Mouse (Mus musculus) neutrophil, adult 5-6 weeks (primary cell): Measurements from ENCODE around the gene Ints6. TPM values are rescaled to one million over a fixed set of nuclear protein-coding genes. Genes with fewer than 3 reads are reported as not detected.

Experiments used
- ATAC-seq: fragments of 151-379, 151-347 bp; 2 replicates; pipeline ENCODE4 v1.8.0; 2017; ENCODE audit warnings: mild to moderate bottlenecking, moderate TSS enrichment; ENCODE audit not compliant: insufficient number of reproducible peaks, poor library complexity, low FRiP score, severe bottlenecking; ENCODE audit errors: extremely low read depth
- total RNA-seq: library from RNA; stranded (forward); fragments of 200-1000 nt; gene quantifications from 2 replicates; pipeline ENCODE4 v1.2.3, GENCODE M21; 2017

Ints6 gene
- total RNA-seq, 1 experiment from 2014 or later = 153 TPM

GRCm38 (mm10) chr14:62639551-62639950 is 121.4 kb downstream of the Ints6 start:
- no peak for ATAC-seq

DNA sequence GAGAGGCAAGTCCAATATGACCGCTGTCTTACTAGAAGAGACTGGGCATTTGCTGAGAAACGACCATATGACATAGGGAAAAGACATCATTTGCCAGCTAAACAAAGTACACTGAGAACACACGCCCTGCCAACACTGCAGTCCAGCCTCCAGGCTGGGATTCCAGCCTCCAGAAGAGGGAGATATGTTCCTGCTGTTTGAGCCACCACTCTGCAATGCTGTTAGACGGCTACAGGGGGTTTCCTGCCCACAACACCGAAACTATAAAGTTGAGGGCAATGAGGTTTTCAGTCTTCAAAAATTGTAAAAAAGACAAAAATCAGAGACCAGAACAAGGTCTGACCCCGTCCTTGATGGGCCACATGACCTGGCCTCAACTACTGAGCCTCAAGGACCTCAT is 121.9 kb downstream of the Ints6 start:
- ATAC-seq = no peak

DNA sequence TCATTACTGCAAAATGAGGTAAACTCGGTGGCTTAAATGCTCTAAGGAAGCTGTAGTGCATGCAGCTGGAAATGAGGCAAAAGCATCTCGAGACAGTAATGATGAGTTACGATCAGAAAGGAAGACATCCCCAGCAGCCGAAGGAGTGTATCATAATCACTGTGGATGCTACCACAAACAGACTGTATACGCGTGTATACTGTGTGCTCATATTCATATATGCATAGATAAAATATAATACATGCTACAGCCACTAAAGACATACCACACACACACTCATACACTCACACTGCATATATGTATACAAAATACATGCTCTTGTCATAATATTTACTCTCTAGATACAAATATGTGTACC is 122.6 kb downstream of the Ints6 start:
- no peak for ATAC-seq

DNA sequence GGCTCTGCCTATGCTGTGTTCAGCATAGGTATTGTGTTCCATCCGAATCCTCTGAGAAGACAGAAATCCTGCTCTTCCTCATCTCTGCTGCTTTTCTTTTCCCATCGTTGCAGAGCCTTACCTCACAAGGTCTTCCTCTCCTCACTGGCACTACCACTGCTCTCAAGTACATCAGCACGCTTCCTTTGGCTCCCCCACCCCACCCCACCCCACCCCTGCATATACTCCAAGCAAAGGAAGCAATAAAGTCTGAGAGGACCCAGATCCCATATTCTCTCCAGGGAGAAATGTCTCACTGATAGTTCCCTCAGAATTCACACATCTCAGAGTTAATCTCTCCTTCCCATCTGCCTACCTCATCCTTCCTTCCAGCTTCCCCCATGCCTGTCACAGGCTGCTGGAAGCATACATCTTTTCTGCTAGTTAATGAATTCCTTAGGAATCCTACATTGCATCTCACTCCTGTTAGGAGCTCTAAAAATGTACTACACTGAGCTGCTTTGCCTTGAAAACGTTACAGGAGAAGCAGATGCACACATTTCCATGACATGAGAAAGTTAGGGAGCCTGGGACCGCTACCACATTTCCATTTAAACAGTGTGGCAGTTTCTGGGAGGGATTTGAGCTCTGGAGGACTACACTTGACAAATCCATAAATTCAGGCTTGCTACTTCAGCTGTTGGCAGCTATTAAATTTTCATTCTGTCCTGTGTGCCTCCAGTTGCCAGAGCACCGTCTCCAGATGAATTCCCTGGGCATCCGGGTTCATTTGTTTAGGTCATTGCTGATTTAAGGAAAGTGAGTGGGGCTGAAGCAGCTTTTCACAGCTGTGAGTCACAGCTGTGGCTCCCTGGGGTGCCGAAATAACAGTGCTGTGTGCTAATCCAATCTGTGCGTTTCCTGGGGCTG is 123.3 kb downstream of the Ints6 start:
- ATAC-seq = no peak

DNA sequence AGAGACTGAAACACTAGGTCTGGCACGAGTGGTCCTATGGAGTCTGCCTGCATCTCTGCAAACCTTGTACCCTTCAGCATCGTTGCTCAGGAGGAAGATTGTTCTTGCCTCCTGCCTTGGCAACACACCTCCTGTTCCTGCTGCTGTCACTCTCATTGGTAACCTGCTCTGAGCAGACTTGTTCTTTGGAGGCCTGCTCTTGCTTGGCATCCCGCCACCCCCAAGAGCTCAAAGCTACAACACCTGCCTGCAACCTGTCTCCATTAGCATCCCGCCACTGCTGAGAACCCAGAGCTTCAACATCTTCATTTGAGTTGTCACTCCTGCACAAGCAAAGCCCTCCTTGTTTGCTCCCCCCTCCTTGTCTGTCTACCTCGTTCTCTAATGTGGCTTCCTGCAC is 133.0 kb downstream of the Ints6 start:
- ATAC-seq = no peak

Other genes with a start within 250 kb of the Ints6 start
- gene Fam124a, start 205.4 kb downstream of the Ints6 start, total RNA-seq = not detected in 2 replicates
- not detected in 2 replicates for gene Gm4131, start 194.2 kb downstream of the Ints6 start, total RNA-seq
- not detected in 2 replicates for gene Serpine3, start 97.5 kb downstream of the Ints6 start, total RNA-seq
- gene Wdfy2, start 76.5 kb upstream of the Ints6 start, total RNA-seq = 46.4 and 48.5 TPM in 2 replicates
- gene Defb48, start 223.3 kb upstream of the Ints6 start, total RNA-seq = not detected in 2 replicates
- gene Defb47, start 236.9 kb upstream of the Ints6 start, total RNA-seq = not detected in 2 replicates